Mouse (Mus musculus) cortical plate, adult 2 months (tissue): ENCODE data around the gene Vav1. TPM values are rescaled to one million over a fixed set of nuclear protein-coding genes. Genes with fewer than 3 reads are reported as not detected.
"Not testable (repeated sequence)": the region's sequence is repeated elsewhere in the genome, so short reads cannot be mapped to it uniquely, and the experiment has no call there.

Experiments
- H3K27ac ChIP-seq: fragments of 200-500 bp; 2 replicates; pipeline ENCODE4 v1.5.1; 2012; ENCODE audit warnings: low read length, control low read depth, inconsistent platforms; ENCODE audit not compliant: insufficient read depth
- H3K4me1 ChIP-seq: fragments of 200-500 bp; 2 replicates; pipeline ENCODE4 v1.6.1; 2011; ENCODE audit warnings: low read length; ENCODE audit not compliant: control insufficient read depth, insufficient read depth
- H3K4me3 ChIP-seq: fragments of 200-500 bp; 2 replicates; pipeline ENCODE4 v1.5.1; 2011; ENCODE audit warnings: mild to moderate bottlenecking, low read length, control low read depth; ENCODE audit not compliant: insufficient read depth
- CTCF ChIP-seq: fragments of 200-500 bp; IDR thresholded peaks from 2 replicates; pipeline ENCODE4 v1.5.1; 2011; ENCODE audit warnings: mild to moderate bottlenecking, control low read depth, low read length; ENCODE audit not compliant: insufficient read depth; ENCODE audit errors: extremely low read depth
- POLR2A ChIP-seq: fragments of 200-500 bp; IDR thresholded peaks from 2 replicates; pipeline ENCODE4 v1.6.1; 2011; ENCODE audit warnings: mild to moderate bottlenecking, low read length, control low read depth; ENCODE audit not compliant: insufficient read depth; ENCODE audit errors: extremely low read depth
- polyA plus RNA-seq: library from polyadenylated mRNA; depleted of rRNA; stranded (reverse); fragments of >200 nt; gene quantifications from 2 replicates; pipeline ENCODE4 v1.2.3, GENCODE M21; 2012

Vav1 gene
- polyA plus RNA-seq, 1 experiment = 3.6 TPM

- TF ChIP-seq POLR2A (no peak), CTCF (no peak)
- Histone ChIP-seq H3K4me1 (peaks cover 1% of the 10 kb centered on the region; the same call in 1 of the 2 replicates), H3K4me3 (peak overlapping the region; percentile 86), H3K27ac (peak overlapping the region; percentile 53; the same call in 1 of the 2 replicates)
Measured at GRCm38 (mm10) chr17:57275997-57276351, 2.9 kb upstream of the Vav1 start.

GRCm38 (mm10) chr17:57276634-57277121 is 2.2 kb upstream of the Vav1 start:
- Histone ChIP-seq H3K4me3 (peak overlapping the region; percentile 24), H3K27ac (0 out of 2 replicates have a peak overlapping the region, but pooled peaks have one; percentile 3), H3K4me1 (peaks cover 1% of the 10 kb centered on the region; the same call in 1 of the 2 replicates)
- TF ChIP-seq POLR2A (no peak), CTCF (peak; percentile 84)

GRCm38 (mm10) chr17:57277598-57278261 is 1.2 kb upstream of the Vav1 start:
- not testable (repeated sequence) for H3K27ac ChIP-seq

GRCm38 (mm10) chr17:57278537-57278936 is 363 bp upstream of the Vav1 start:
- TF ChIP-seq POLR2A (no peak), CTCF (no peak)
- peaks cover 1% of the 10 kb centered on the region; the same call in 1 of the 2 replicates for H3K4me1 ChIP-seq
- no peak overlapping the region for H3K4me3 ChIP-seq
- no peak overlapping the region for H3K27ac ChIP-seq

More at GRCm38 (mm10) chr17:57277598-57278261, 1.2 kb upstream of the Vav1 start:
- H3K4me1 ChIP-seq, H3K4me3 ChIP-seq: not testable (repeated sequence)

GRCm38 (mm10) chr17:57279591-57280224 is 808 bp downstream of the Vav1 start:
- Histone ChIP-seq H3K27ac (no peak overlapping the region), H3K4me3 (peak overlapping the region; percentile 14; the same call in 1 of the 2 replicates), H3K4me1 (peaks cover 1% of the 10 kb centered on the region; the same call in 1 of the 2 replicates)
- TF ChIP-seq POLR2A (no peak), CTCF (no peak)

GRCm38 (mm10) chr17:57280411-57280810 is 1.5 kb downstream of the Vav1 start:
- Histone ChIP-seq H3K27ac (no peak overlapping the region), H3K4me3 (no peak overlapping the region), H3K4me1 (peaks cover 1% of the 10 kb centered on the region; the same call in 1 of the 2 replicates)
- no peak for TF ChIP-seq CTCF
- TF ChIP-seq POLR2A = no peak

- Histone ChIP-seq H3K4me3 (no peak overlapping the region), H3K4me1 (no peaks in the 10 kb centered on the region), H3K27ac (no peak overlapping the region)
- TF ChIP-seq CTCF = no peak
Measured at GRCm38 (mm10) chr17:57283906-57284305, 5.0 kb downstream of the Vav1 start.

- H3K4me1 ChIP-seq = no peaks in the 10 kb centered on the region
- TF ChIP-seq CTCF (no peak), POLR2A (no peak)
- no peak overlapping the region for H3K4me3 ChIP-seq
- H3K27ac ChIP-seq = no peak overlapping the region
Measured at GRCm38 (mm10) chr17:57285077-57285476, 6.2 kb downstream of the Vav1 start.

- TF ChIP-seq POLR2A (no peak), CTCF (no peak)
- Histone ChIP-seq H3K4me1 (no peaks in the 10 kb centered on the region), H3K4me3 (no peak overlapping the region), H3K27ac (no peak overlapping the region)
Measured at GRCm38 (mm10) chr17:57286718-57287355, 7.9 kb downstream of the Vav1 start.

GRCm38 (mm10) chr17:57289252-57289651 is 10.4 kb downstream of the Vav1 start:
- no peak overlapping the region for H3K4me3 ChIP-seq
- no peak overlapping the region for H3K27ac ChIP-seq
- TF ChIP-seq POLR2A (no peak), CTCF (no peak)
- H3K4me1 ChIP-seq = no peaks in the 10 kb centered on the region
